Mouse (Mus musculus): ENCODE results near the gene Prickle4.
A peak's percentile ranks its signal among the peaks of the same experiment; 100 is the strongest.

Prickle4 gene

DNA sequence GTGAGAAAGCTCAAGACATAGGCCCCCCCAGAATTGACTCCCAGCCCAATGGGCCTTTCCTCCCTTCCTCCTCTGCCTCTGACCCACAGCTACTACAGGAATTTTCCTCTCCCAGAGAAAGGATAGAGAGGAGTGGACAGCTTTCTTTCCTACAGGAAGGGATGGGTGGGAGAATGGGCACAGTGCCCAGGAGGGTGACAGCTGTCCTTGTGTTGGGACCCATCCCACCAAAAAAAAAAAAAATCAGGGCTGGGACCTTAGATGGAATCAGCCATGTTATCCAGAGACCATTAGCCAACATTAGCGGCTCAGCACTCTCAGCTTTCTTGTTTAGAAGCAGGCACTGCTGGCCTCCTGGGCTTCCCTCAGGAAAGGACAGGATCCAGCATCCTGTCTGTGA, 11.7 kb upstream of the Prickle4 start:
- no peak for DNase-seq (ENCODE audit: low read depth, low spot score)

- no peak for DNase-seq (ENCODE audit: low read depth, low spot score)
These were observed 10.2 kb upstream of the Prickle4 start for GRCm38 (mm10) chr17:47704692-47705091.

- DNase-seq (ENCODE audit: low read depth, low spot score) = no peak
These were observed 9.0 kb upstream of the Prickle4 start for GRCm38 (mm10) chr17:47703556-47703955.

DNA sequence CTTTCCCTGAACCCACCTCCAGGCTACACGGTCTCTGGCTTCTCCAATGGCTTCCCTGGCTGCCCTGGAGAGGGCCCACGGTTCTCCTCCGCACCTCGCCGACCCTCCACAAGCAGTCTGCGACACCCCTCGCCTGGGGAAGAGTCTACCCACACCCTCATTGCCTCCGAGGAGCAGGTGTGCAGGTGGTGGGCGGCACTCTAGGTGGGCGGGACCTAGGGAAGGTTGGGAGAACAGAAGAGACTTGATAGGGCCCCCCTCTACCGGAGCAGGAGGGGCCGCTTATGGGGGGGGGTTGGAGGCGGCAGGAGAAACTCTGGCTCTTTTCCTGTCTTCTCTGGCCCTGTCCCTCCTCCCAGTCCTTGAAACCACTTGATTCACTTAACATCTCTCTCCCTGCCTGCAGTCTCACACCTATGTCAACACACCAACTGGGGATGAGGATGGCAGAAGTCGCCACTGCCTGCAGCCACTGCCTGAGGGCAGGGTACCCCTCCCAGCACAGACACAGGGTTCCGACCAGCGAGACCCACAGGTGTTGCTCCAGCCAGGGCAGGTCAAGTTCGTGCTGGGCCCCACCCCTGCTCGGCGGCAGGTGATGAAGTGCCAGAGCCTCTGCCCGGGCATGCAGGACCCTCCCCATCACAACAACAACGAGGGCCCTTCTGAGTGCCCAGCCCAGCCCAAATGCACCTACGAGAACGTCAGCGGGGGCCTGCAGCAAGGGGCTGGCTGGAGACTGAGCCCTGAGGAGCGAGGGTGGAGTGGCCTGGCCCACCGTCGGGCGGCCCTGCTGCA, 8.2 kb upstream of the Prickle4 start:
- no peak for DNase-seq (ENCODE audit: low read depth, low spot score)

DNA sequence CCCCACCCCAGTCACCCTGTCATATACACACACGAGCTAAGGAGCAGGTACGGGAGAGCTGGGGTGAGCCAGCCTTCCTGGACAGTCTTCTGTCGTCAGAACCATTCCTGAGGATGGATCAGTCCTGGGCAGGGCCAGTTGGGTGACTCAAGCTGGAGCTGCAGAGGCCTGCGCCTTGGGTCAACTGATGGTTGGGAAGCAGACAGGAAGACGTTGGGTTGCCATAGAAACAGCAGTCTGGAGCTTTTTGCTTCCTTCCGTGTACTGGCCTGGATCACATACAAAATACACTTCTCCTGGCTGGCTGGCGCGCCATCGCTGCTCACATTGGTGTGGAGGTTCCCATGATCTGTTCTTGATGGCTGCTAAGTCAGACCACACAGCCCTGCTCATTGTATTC, 7.3 kb upstream of the Prickle4 start:
- no peak for DNase-seq (ENCODE audit: low read depth, low spot score)

DNA sequence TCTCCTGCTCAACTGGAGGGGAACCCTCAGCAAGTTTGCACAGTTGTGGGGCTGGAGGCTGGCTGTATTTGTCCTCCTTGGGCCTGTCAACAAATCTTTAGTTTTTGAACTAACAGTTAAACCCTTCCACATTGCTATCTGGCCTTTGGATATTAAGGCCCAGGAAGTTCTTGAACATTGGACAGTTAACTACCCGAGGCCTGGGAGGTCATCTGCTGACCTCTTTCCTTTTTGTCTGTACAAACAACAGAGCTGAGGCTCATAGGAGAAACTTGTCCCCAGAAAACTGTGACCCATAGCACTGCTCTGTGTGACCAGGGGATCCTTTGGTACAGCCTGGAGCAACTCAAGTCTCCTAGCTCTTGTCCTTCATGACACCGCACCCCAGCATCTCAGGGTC, 4.5 kb upstream of the Prickle4 start:
- no peak for DNase-seq (ENCODE audit: low read depth, low spot score)

- no peak for DNase-seq (ENCODE audit: low read depth, low spot score)
These were observed 3.6 kb upstream of the Prickle4 start for GRCm38 (mm10) chr17:47698156-47698555.

GRCm38 (mm10) chr17:47695337-47695710, 788 bp upstream of the Prickle4 start:
- DNase-seq (ENCODE audit: low read depth, low spot score) = no peak

DNA sequence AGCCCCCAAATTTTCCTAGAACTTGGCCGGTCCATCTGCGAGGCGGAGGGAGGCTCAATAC, 264 bp downstream of the Prickle4 start, which contains the start of gene Gm21981:
Gm21981 (minus strand) TSS at position 14 of the 61 bp plus-strand sequence.
- no peak for DNase-seq (ENCODE audit: low read depth, low spot score)

DNA sequence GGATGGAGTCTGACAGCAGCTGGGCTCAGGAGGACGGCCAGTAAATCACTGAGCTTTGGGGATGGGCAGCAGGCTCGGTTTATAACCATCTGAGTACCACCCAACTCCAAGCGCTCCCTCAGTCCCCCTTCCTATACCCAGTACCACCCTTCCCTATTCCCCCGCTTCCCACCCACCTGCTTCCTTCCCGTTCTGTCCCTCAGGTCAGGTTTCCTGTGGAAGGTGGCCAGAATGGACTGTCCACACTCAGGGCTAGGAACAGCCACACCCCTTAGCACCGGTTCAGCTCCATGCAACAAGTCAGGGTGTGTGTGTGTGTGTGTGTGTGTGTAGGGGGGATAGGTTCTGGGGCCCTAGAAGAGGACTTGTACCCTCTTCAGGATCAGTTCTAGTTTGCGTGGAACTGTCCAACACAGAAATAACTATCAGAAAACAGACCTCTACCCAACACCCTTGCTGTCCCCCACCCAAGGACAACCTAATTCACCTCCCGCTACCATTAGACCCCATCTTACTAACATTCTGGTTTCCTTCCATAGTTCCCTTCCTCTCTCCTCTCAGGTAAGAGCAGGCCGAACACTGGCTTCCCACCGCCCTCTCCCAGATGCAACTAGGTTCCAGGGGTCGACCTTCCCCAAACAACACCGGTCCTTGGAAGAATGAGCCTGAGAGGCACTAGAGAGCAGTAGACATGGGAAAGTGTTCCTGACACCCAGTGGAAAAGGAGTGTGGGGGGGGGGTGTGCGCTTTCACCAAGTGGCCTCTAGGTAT, 680 bp downstream of the Prickle4 start:
- no peak for DNase-seq (ENCODE audit: low read depth, low spot score)

DNA sequence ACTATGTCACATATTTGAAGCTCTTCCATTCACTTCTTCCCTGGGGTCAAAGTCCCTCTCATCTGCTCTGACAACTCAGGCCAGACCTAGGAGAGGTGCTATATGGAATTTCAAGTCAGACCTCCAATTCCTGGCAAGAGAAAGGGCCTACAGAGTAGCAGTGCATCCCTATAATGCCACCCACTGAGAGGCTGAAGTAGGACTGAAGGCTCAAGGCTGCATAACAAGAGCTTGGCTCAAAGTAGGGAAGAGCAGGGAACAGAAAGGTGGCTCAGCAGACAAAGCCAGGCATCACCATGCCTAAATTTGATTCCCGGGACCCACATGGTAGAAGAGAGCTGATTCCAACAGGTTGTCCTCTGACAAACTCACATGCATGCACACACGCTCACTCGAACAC, 2.9 kb downstream of the Prickle4 start:
- DNase-seq (ENCODE audit: low read depth, low spot score) = no peak

GRCm38 (mm10) chr17:47689894-47690293, 4.6 kb downstream of the Prickle4 start:
- no peak for DNase-seq (ENCODE audit: low read depth, low spot score)

- DNase-seq (ENCODE audit: low read depth, low spot score) = no peak
These were observed 5.6 kb downstream of the Prickle4 start, which contains the start of gene Frs3 for GRCm38 (mm10) chr17:47688608-47689575. TSS of gene Frs3 (plus strand) at chr17:47689030.

DNA sequence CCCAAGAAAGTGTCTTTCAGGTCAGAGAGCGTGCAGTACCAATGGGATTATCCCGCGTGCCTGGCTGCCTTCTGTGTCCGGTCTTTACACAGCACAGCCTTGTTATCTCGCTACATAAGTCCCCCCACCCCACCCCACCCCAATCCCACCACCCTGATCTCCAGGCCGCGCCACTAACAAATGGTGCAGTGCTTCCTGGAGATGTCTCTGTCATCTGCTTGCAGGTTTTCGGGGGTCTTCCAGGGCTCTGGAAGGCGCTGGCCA, 6.3 kb downstream of the Prickle4 start, which contains the start of gene Tomm6:
Tomm6 (minus strand) TSS at position 43 of the 264 bp plus-strand sequence.
- DNase-seq (ENCODE audit: low read depth, low spot score) = no peak

DNA sequence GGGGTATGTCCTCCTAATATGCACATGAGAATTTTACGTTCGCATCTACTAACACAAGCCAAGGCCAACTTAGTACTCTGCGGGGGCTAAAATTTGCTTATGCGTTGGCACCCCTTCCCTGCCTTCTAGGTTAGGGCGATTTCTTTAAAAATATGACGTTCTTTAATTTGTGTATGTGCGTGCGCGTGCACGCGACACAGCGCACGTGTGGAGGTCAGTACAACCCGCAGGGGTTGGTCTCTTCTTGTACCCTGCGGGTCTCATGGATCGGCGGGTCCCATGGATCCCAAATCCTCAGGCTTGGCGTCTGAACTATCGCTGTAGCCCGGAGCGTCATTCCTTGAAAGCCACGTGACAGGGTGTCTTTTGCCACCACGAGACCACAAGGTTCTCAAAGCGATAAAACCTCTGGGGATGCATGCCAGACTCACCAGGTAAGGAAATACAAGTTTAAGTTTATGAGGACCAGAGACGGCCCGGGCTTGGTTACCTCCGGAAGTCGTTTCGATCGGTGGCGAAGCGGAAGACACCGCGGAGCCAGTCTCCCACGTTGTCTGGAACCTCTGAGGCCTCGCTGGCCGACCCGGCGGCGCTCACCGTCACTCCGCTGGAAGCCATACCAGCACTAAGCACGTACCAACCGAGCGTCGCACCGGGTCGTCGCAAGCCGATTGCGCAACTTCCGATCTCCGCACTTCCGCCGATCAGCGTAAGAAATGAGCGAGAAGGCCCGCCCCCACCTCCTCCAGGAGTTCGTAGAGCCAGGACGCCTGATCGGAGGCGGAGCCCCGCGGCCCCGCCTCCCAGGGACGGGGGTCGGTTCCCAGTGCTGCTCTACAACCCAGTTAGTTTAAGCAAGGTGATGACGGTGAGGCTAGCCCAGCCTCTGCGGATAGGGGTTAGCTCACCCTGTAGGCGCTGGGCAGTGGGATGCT, 6.9 kb downstream of the Prickle4 start:
- DNase-seq (ENCODE audit: low read depth, low spot score) = peak; percentile 94

- DNase-seq (ENCODE audit: low read depth, low spot score) = no peak
These were observed 11.7 kb downstream of the Prickle4 start for GRCm38 (mm10) chr17:47682836-47683235.

DNA sequence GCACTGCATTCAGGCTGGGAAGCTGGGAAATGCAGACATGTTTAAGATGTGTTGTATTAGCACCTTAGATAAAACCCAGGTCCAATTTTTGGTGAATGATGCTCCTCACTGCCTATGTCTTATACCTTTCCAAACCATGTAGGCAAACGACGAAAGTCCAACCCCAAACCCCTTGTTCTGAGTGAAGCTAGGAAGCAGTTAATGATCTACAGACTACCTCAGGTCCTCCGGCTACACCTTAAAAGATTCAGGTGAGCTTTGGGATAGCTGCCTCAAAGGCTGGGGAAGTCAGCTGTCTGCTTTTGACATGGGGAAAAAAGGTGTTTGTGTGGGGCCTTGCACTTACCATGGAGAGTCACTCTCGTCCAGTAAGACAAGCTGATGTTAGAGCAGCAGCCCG, 15.8 kb downstream of the Prickle4 start:
- no peak for DNase-seq (ENCODE audit: low read depth, low spot score)

DNA sequence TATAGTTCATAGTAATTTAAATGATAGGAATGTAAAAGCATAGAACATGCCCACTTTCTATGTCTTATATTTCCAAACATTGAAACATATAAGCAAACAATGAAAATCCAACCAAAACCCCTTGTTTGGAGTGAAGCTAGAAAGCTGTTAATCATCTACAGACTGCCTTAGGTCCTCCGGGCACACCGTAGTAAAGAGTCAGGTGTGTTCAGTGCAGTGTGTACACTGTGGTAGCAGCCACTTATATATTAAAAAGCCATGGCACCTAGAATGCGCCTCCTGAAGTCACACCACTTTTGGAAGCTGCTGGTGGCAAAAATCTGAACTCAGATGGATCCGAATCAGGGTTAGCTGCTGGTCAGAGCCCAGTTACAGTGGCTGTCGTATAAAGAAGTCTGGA, 16.3 kb downstream of the Prickle4 start:
- DNase-seq (ENCODE audit: low read depth, low spot score) = no peak

DNA sequence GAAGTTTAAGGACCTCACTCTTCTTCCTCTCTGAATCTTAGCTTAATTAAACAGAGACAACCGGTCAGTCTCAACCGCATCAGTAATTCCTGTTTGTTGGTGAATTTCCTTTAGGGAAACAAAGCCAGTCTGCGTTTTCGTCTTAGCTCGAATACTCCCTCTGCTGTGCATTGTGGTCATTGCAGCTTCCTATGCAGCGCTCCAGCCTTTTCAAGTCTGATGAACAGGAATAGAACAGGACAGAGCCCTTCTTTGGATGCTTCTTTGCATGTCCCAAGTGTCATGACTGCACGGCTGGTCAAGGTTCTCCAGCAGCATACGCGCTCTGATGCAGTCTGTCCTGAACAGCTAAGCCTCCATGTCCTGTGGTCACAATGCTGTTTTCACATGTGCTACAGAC, 18.0 kb downstream of the Prickle4 start:
- DNase-seq (ENCODE audit: low read depth, low spot score) = no peak

DNA sequence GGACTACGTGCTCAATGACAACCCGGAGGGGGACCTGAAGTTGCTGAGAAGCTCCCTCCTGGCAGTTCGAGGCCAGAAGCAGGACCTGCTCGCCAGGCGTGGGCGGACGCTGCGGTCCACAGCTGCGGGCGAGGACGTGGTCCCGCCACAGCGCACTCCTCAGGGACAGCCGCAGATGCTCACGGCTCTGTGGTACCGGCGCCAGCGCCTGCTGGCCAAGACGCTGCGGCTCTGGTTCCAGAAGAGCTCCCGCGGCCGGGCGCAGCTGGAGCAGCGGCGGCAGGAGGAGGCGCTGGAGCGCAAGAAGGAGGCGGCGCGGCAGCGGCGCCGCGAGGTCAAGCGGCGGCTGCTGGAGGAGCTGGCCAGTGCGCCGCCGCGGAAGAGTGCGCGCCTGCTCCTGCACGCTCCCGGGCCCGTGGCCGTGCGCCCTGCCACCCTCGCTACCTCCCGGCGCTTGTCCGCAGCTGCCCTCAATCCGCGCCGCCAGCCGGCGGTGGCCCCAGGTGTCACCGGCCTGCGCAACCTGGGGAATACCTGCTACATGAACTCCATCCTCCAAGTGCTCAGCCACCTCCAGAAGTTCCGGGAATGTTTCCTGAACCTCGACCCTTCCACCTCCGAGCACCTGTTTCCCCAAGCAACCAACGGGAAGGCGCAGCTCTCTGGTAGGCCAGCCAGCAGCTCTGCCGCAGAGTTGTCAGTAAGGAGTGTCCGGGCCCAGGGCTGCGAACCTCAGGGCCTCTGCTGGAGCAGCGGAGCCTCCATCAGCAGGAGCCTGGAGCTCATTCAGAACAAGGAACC, 22.0 kb downstream of the Prickle4 start:
- DNase-seq (ENCODE audit: low read depth, low spot score) = no peak

GRCm38 (mm10) chr17:47671988-47672310, 22.6 kb downstream of the Prickle4 start:
- no peak for DNase-seq (ENCODE audit: low read depth, low spot score)

Data from brain, embryonic 18.5 days (tissue).